Mouse (Mus musculus) heart, embryonic 13.5 days (tissue): ENCODE measurements around the gene Eif1b. TPM values are rescaled to one million over a fixed set of nuclear protein-coding genes. Genes with fewer than 3 reads are reported as not detected.
A peak's percentile ranks its signal among the peaks of the same experiment; 100 is the strongest.

Experiments
- ATAC-seq: fragments of 200-750 bp; cut with Nextera tagmentation; 2 replicates; pipeline ENCODE4 v1.8.0; 2017; ENCODE audit warnings: moderate TSS enrichment; ENCODE audit not compliant: insufficient number of reproducible peaks, low FRiP score, low TSS enrichment; ENCODE audit errors: extremely low read depth
- H3K27ac ChIP-seq: fragments of 300-500 bp; sonication (generic); replicated peaks from 2 replicates; pipeline ENCODE4 v1.5.1; 2015; ENCODE audit warnings: moderate library complexity, mild to moderate bottlenecking, inconsistent platforms
- H3K27me3 ChIP-seq: fragments of 300-500 bp; sonication (generic); replicated peaks from 2 replicates; pipeline ENCODE4 v1.6.1; 2015; ENCODE audit warnings: mild to moderate bottlenecking, inconsistent platforms
- H3K36me3 ChIP-seq: fragments of 300-500 bp; sonication (generic); 2 replicates; pipeline ENCODE4 v1.6.1; 2015; ENCODE audit warnings: mild to moderate bottlenecking, inconsistent platforms
- H3K4me1 ChIP-seq: fragments of 300-500 bp; sonication (generic); 2 replicates; pipeline ENCODE4 v1.6.1; 2015; ENCODE audit warnings: inconsistent platforms
- H3K4me2 ChIP-seq: fragments of 300-500 bp; sonication (generic); 2 replicates; pipeline ENCODE4 v1.6.1; 2015; ENCODE audit warnings: inconsistent platforms, mild to moderate bottlenecking, moderate library complexity
- H3K4me3 ChIP-seq: fragments of 300-500 bp; sonication (generic); 2 replicates; pipeline ENCODE4 v1.5.1; 2015; ENCODE audit warnings: moderate library complexity, mild to moderate bottlenecking, inconsistent platforms
- H3K9ac ChIP-seq: fragments of 300-500 bp; sonication (generic); 2 replicates; pipeline ENCODE4 v1.6.1; 2015; ENCODE audit warnings: inconsistent platforms, mild to moderate bottlenecking, moderate library complexity
- H3K9me3 ChIP-seq: fragments of 300-500 bp; sonication (generic); 2 replicates; pipeline ENCODE4 v1.6.1; 2016; ENCODE audit warnings: inconsistent platforms
- WGBS: fragments of 180-500 bp; shearing (Covaris S2); methylation state at CpG from one replicate; pipeline ENCODE4 v1.1.7; 2015; ENCODE audit warnings: mixed read lengths; 5-methylcytosine and 5-hydroxymethylcytosine counted together
- polyA plus RNA-seq: library from polyadenylated mRNA; unstranded; fragments of >200 nt; fragmentation: Nextera tagmentation; extraction: Ambion mirVana; gene quantifications from 2 replicates; pipeline ENCODE4 v1.2.1, GENCODE M21; 2015

Gene Eif1b
- polyA plus RNA-seq = 125 and 143 TPM in 2 replicates

DNA sequence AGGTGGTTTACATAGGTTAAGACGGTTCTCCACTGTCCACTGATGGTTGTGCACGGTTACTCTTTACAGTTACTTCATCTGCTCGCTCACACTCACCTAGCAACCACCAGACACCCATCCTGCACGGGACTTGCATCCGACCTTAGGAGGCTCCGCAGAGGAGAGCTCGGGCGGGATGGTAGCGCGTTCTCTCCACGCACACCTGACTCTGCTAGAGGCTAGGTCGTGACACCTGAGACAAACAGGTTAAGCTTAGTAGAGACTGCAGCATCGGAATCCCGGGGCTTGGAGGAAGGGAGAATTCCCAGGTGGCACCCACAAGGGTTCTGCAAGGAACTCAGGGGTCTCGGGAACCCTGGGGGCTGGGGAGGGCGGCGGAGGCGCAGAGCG lies at the start of gene Eif1b:
Eif1b (plus strand) TSS at position 223 of the 390 bp plus-strand sequence.
- H3K27ac ChIP-seq = peak within 1 kb of the TSS; percentile 95
- peak within 1 kb of the TSS; percentile 100 for H3K4me3 ChIP-seq
- H3K9ac ChIP-seq = peak within 1 kb of the TSS; percentile 100
- H3K4me2 ChIP-seq = peak within 1 kb of the TSS; percentile 75
- H3K4me1 ChIP-seq = peaks cover 21% of the 10 kb centered on the region
- no peaks in the 10 kb centered on the region for H3K9me3 ChIP-seq
- H3K36me3 ChIP-seq = peaks cover 27% of the 10 kb centered on the region
- no peaks in the 10 kb centered on the region for H3K27me3 ChIP-seq
- peak; percentile 20; the same call in 1 of the 2 replicates for ATAC-seq
- 3% methylated on average over 19 of the region's 19 CpGs for WGBS

DNA sequence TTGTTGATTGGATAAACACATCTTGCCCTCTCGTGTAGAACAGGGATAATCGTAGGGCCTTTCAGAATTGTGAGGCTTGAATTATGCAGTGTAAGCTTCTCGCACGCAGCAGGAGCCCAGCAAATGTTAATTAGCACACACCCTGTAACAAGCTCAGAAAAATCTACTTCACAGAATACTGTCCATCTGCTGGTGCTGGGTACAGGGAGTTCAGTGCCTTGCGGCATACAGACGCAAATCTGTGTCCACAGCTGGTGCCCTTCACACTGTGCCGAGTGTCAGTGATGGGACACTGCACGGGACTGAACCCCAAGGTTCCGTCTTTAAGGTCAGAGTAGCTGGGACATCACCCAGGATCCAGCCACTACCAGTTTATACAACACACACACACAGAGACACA lies 47.4 kb upstream of the Eif1b start:
- Histone ChIP-seq H3K4me2 (no peak overlapping the region), H3K27ac (no peak overlapping the region), H3K4me1 (no peaks in the 10 kb centered on the region), H3K4me3 (no peak overlapping the region), H3K9ac (no peak overlapping the region), H3K9me3 (no peaks in the 10 kb centered on the region), H3K36me3 (no peaks in the 10 kb centered on the region), H3K27me3 (no peaks in the 10 kb centered on the region)
- 70% methylated on average over 9 of the region's 9 CpGs for WGBS
- no peak for ATAC-seq

GRCm38 (mm10) chr9:120449696-120450329 lies 42.2 kb upstream of the Eif1b start:
- Histone ChIP-seq H3K4me3 (no peak overlapping the region), H3K27me3 (no peaks in the 10 kb centered on the region), H3K27ac (no peak overlapping the region), H3K36me3 (no peaks in the 10 kb centered on the region), H3K4me2 (no peak overlapping the region), H3K9me3 (no peaks in the 10 kb centered on the region), H3K9ac (no peak overlapping the region), H3K4me1 (no peaks in the 10 kb centered on the region)
- no peak for ATAC-seq
- WGBS = 76% methylated on average over 6 of the region's 6 CpGs

GRCm38 (mm10) chr9:120455768-120456655 lies 36.0 kb upstream of the Eif1b start:
- Histone ChIP-seq H3K4me3 (no peak overlapping the region), H3K4me2 (peak overlapping the region; percentile 11; the same call in 1 of the 2 replicates), H3K36me3 (no peaks in the 10 kb centered on the region), H3K9ac (no peak overlapping the region), H3K9me3 (no peaks in the 10 kb centered on the region), H3K27me3 (no peaks in the 10 kb centered on the region), H3K27ac (peak overlapping the region; percentile 86), H3K4me1 (peaks cover 5% of the 10 kb centered on the region)
- peak; percentile 9 for ATAC-seq
- 32% methylated on average over 9 of the region's 9 CpGs for WGBS

GRCm38 (mm10) chr9:120470431-120470830 lies 21.6 kb upstream of the Eif1b start:
- Histone ChIP-seq H3K9me3 (no peaks in the 10 kb centered on the region), H3K4me2 (no peak overlapping the region), H3K9ac (no peak overlapping the region), H3K36me3 (no peaks in the 10 kb centered on the region), H3K27me3 (no peaks in the 10 kb centered on the region), H3K4me1 (no peaks in the 10 kb centered on the region), H3K4me3 (no peak overlapping the region), H3K27ac (no peak overlapping the region)
- 82% methylated on average over 1 of the region's 1 CpGs for WGBS
- ATAC-seq = no peak

DNA sequence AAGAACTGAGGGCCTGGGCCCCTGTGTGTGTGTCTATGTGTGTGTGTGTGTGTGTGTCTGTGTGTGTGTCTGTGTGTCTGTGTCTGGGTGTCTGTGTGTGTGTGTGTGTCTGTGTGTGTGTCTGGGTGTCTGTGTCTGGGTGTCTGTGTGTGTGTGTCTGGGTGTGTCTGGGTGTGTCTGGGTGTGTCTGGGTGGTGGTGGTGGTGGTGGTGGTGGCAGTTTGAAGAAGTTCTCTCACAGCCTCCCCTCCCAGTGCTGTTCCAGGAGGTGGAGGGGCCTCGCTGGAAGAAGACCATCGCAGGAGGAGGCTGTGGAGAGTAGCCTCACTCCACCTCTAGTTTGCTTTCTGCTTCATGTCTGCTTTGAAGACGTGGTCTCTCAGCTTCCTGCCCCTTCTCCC lies 10.4 kb upstream of the Eif1b start:
- H3K4me1 ChIP-seq = peaks cover 9% of the 10 kb centered on the region
- H3K9ac ChIP-seq = no peak overlapping the region
- H3K27ac ChIP-seq = no peak overlapping the region
- H3K9me3 ChIP-seq = no peaks in the 10 kb centered on the region
- no peak for ATAC-seq
- no peak overlapping the region for H3K4me2 ChIP-seq
- no peak overlapping the region for H3K4me3 ChIP-seq
- WGBS = 67% methylated on average over 3 of the region's 3 CpGs
- H3K36me3 ChIP-seq = no peaks in the 10 kb centered on the region
- H3K27me3 ChIP-seq = peaks cover 12% of the 10 kb centered on the region

GRCm38 (mm10) chr9:120482382-120482781 lies 9.7 kb upstream of the Eif1b start:
- Histone ChIP-seq H3K4me1 (peaks cover 9% of the 10 kb centered on the region), H3K9me3 (no peaks in the 10 kb centered on the region), H3K9ac (no peak overlapping the region), H3K36me3 (no peaks in the 10 kb centered on the region), H3K4me2 (no peak overlapping the region), H3K4me3 (no peak overlapping the region), H3K27ac (no peak overlapping the region), H3K27me3 (peaks cover 12% of the 10 kb centered on the region)
- ATAC-seq = no peak
- WGBS = 82% methylated on average over 4 of the region's 4 CpGs

DNA sequence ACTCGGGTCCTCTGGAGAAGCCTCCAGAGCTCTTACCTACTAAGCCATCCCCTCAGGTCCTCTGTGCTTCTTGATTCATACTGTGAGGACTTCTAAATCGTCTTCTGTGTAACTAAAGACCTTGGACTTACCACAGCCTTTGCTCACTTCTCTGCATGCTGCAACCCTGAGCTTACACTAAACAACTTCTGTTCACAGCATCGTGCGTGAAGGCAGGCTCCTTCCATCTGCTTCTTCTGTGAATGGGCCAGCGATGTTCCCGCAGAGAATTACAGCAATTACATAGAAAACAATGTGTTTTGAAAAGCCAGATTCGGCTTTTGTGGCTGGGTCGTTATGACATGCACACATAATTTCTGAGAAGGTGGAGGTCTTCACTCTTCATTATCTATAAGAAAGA lies 8.9 kb upstream of the Eif1b start:
- no peak for ATAC-seq
- no peak overlapping the region for H3K27ac ChIP-seq
- H3K36me3 ChIP-seq = no peaks in the 10 kb centered on the region
- no peak overlapping the region for H3K4me2 ChIP-seq
- 81% methylated on average over 8 of the region's 8 CpGs for WGBS
- no peaks in the 10 kb centered on the region for H3K9me3 ChIP-seq
- H3K9ac ChIP-seq = no peak overlapping the region
- no peak overlapping the region for H3K4me3 ChIP-seq
- H3K27me3 ChIP-seq = peaks cover 12% of the 10 kb centered on the region
- peaks cover 7% of the 10 kb centered on the region for H3K4me1 ChIP-seq

DNA sequence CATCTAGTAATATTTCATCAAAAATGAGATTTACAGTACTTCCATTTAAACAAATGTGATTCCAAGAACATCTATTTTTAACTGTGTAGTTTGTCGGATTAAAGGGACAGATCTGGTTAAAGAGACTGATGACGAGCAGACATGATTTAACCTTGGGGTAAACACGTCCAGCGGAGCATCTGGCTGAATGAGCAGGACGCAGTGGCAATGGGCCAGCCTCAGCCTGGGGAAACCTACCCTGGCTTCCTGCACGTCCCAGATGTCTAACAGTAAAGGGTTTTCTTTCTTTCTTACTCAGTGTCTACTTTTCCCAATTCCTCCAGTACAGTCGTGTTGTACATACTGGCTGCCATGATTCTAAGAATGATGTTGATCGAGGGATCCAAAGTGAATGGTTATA lies 5.0 kb upstream of the Eif1b start:
- Histone ChIP-seq H3K36me3 (no peaks in the 10 kb centered on the region), H3K9me3 (no peaks in the 10 kb centered on the region), H3K4me1 (0 out of 2 replicates have a peak, but pooled peaks cover 3% of the 10 kb centered on the region), H3K27me3 (peaks cover 12% of the 10 kb centered on the region), H3K27ac (no peak overlapping the region), H3K9ac (no peak overlapping the region), H3K4me2 (no peak overlapping the region), H3K4me3 (no peak overlapping the region)
- ATAC-seq = no peak
- 58% methylated on average over 8 of the region's 8 CpGs for WGBS

- 78% methylated on average over 3 of the region's 3 CpGs for WGBS
- Histone ChIP-seq H3K27me3 (no peaks in the 10 kb centered on the region), H3K27ac (0 out of 2 replicates have a peak overlapping the region, but pooled peaks have one; percentile 95), H3K4me2 (peak overlapping the region; percentile 75), H3K4me3 (peak overlapping the region; percentile 100), H3K9me3 (no peaks in the 10 kb centered on the region), H3K9ac (peak overlapping the region; percentile 100; the same call in 1 of the 2 replicates), H3K4me1 (peaks cover 18% of the 10 kb centered on the region), H3K36me3 (peaks cover 27% of the 10 kb centered on the region)
- no peak for ATAC-seq
Observed at GRCm38 (mm10) chr9:120491509-120491908, 523 bp upstream of the Eif1b start.

GRCm38 (mm10) chr9:120492400-120493351 lies 644 bp downstream of the Eif1b start:
- no peaks in the 10 kb centered on the region for H3K27me3 ChIP-seq
- H3K9ac ChIP-seq = peak overlapping the region; percentile 100
- peaks cover 22% of the 10 kb centered on the region for H3K4me1 ChIP-seq
- H3K4me2 ChIP-seq = peak overlapping the region; percentile 75
- peaks cover 27% of the 10 kb centered on the region for H3K36me3 ChIP-seq
- H3K27ac ChIP-seq = peak overlapping the region; percentile 95
- under 1% methylated on average over 97 of the region's 97 CpGs for WGBS
- ATAC-seq = peak; percentile 77
- peak overlapping the region; percentile 100 for H3K4me3 ChIP-seq
- no peaks in the 10 kb centered on the region for H3K9me3 ChIP-seq
